Mouse (Mus musculus) hindlimb bud, embryonic 11.5 days (tissue): ENCODE measurements around the gene Lrrc8c.

ENCODE experiments used
- DNase-seq: peaks from one replicate; pipeline ENCODE4 v3.0.0-alpha.2; 2012; ENCODE audit warnings: low read depth, low spot score; ENCODE audit errors: extremely low spot score

Lrrc8c gene

GRCm38 (mm10) chr5:105519096-105519975 is at the start of gene Lrrc8c:
Lrrc8c (plus strand) TSS chr5:105519388.
- DNase-seq, result no peak

- DNase-seq, result no peak
Observed at GRCm38 (mm10) chr5:105472983-105473705, 46.0 kb upstream of the Lrrc8c start.

- no peak for DNase-seq
Observed at GRCm38 (mm10) chr5:105477527-105477926, 41.7 kb upstream of the Lrrc8c start.

GRCm38 (mm10) chr5:105479673-105480072 is 39.5 kb upstream of the Lrrc8c start:
- no peak for DNase-seq

GRCm38 (mm10) chr5:105480561-105480960 is 38.6 kb upstream of the Lrrc8c start:
- no peak for DNase-seq

GRCm38 (mm10) chr5:105483632-105484031 is 35.6 kb upstream of the Lrrc8c start:
- no peak for DNase-seq

GRCm38 (mm10) chr5:105484247-105484646 is 34.9 kb upstream of the Lrrc8c start:
- no peak for DNase-seq

- no peak for DNase-seq
Observed at GRCm38 (mm10) chr5:105484891-105485290, 34.3 kb upstream of the Lrrc8c start.

- DNase-seq, result no peak
Observed at GRCm38 (mm10) chr5:105490211-105490610, 29.0 kb upstream of the Lrrc8c start.

- no peak for DNase-seq
Observed at GRCm38 (mm10) chr5:105491389-105491788, 27.8 kb upstream of the Lrrc8c start.

GRCm38 (mm10) chr5:105492367-105493246 is 26.6 kb upstream of the Lrrc8c start:
- DNase-seq, result no peak

GRCm38 (mm10) chr5:105493377-105493776 is 25.8 kb upstream of the Lrrc8c start:
- no peak for DNase-seq

GRCm38 (mm10) chr5:105494246-105494917 is 24.8 kb upstream of the Lrrc8c start:
- DNase-seq, result no peak

- DNase-seq, result no peak
Observed at GRCm38 (mm10) chr5:105494918-105495901, 24.0 kb upstream of the Lrrc8c start.

GRCm38 (mm10) chr5:105496133-105496532 is 23.1 kb upstream of the Lrrc8c start:
- DNase-seq, result no peak

- DNase-seq, result no peak
Observed at GRCm38 (mm10) chr5:105496586-105496985, 22.6 kb upstream of the Lrrc8c start.

- DNase-seq, result no peak
Observed at GRCm38 (mm10) chr5:105498429-105499000, 20.7 kb upstream of the Lrrc8c start.

GRCm38 (mm10) chr5:105499396-105499795 is 19.8 kb upstream of the Lrrc8c start:
- DNase-seq, result no peak
